Mouse (Mus musculus) left cerebral cortex, postnatal 36 days (tissue): ENCODE data around the gene Abcc10. TPM values are rescaled to one million over a fixed set of nuclear protein-coding genes. Genes with fewer than 3 reads are reported as not detected.

Experiments
- DNase-seq, 2 experiments: peaks; one replicate each; pipeline ENCODE4 v3.0.0; 2021 to 2022; ENCODE audit warnings: low spot score in 2 of 2, mixed read lengths in 1 of 2
- intact Hi-C: fragments of 180-260 bp; cut with DNase I; formaldehyde crosslinking; loops from one replicate; pipeline ENCODE4 v1.15.1; 2025
- total RNA-seq, 2 experiments: library from RNA; stranded (reverse); gene quantifications; 2 replicates each; pipeline ENCODE4 v1.2.3; 2021

The Abcc10 gene
- total RNA-seq, 2 experiments from 2014 or later: 8.1 to 11.9 TPM

DNA sequence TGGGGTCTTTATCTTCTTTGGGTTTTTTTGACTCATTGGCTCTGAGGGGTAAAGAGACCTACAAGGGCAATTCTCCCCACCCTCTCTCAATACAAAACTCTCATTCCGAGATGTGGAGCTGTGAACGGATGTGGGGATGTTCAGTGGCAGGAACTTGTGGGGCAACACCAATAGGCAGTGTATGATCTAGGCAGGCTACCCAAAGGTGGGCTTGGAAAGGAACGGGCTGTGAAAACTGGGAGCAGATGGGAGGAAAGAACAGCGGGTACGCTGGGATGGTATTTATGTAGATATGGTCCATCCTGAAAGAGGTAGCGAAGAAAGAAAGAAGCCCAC, 31.2 kb downstream of the Abcc10 start:
- intact Hi-C loops: no loop called here
- no peak for DNase-seq

DNA sequence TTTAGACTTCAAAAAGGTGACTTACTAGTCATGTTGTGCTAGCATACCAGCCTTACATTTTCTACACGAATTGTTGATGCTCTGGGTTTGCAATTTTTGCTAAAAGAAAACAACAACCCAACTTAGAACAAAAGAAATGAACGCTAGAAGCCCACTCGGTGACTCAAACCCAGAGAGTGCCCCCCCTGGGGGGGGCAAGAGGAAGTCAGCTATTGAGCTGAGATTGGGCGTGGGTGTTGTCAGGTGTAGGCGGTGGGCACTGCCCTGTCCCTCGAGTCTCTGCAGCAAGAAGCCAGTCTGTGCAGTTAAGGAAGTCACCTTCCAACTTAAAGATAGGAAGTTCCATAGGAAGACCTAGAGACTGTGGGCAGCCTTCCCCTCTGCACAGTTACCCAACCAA, 31.6 kb downstream of the Abcc10 start:
- no peak for DNase-seq
- intact Hi-C loops: no loop called here

GRCm38 (mm10) chr17:46287678-46288095, 40.5 kb downstream of the Abcc10 start:
- intact Hi-C loops: no loop called here

GRCm38 (mm10) chr17:46285407-46285806, 42.7 kb downstream of the Abcc10 start:
- DNase-seq: no peak
- intact Hi-C loops: no loop called here

More at GRCm38 (mm10) chr17:46287678-46288095, 40.5 kb downstream of the Abcc10 start:
- DNase-seq: no peak

DNA sequence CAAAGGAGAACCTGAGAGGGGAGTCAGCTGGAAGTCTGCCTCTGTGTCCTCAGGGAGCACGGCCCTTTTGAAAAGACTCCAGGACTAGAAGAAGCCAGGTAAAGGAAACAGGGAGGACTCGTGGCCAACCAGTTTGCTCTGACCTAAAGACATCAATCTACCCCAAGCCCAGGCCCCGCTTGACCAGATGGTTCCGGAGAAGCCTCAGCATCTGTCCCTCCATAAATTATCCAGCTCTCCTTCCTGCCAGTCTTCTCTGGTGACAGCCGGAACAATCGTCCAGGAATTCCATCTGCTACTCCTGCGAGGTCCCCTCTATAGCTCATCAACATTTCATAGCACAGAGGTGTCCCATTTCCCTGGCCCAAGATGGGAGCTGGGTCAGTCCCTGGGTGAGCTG, 43.5 kb downstream of the Abcc10 start:
- intact Hi-C loops: no loop called here
- no peak for DNase-seq

DNA sequence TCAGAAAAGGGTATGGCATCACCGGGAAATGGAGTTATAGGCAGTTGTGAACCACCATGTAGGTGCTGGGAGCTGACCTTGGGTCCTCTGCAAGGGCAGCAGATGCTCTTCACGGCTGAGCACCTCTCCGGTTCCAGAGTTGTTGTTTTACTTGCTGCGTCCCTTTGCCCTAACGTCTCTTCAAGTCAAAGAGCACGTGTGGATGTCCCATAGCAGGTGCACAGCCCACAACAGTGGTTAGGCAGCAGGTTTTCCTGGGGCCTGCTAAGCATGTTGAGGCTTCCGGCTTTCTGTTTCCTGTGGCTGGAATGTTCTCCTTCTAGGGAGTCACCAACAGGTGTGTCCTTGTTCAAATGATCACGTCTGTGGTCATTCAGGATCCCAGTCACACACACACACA, 44.2 kb downstream of the Abcc10 start:
- intact Hi-C loops: no loop called here
- DNase-seq: no peak

DNA sequence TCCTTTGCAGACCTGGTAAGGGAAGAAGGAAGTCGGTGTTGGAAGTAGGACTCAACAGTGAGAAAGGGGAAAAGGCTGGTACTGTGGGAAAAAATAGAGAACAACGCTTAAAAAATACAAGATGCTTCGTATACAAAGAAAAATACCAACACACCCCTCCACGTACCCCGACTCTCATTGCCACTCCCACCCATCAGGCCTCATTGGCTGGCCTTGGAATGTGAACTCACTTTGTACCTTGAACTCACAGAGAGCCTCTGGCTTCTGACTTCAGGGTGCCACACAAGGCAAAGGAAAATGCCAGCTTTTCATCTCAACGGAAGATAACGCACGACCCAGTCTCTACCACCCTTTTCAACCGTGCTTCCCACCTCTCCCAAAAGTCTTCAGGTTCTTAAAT, 45.0 kb downstream of the Abcc10 start:
- no peak for DNase-seq
- intact Hi-C loops: no loop called here

- DNase-seq: peak; percentile 79 to 85
- intact Hi-C loops: no loop called here
Measured at GRCm38 (mm10) chr17:46282483-46283123, 45.5 kb downstream of the Abcc10 start, which contains the start of gene Tjap1. TSS of gene Tjap1 (minus strand) at chr17:46283026.

DNA sequence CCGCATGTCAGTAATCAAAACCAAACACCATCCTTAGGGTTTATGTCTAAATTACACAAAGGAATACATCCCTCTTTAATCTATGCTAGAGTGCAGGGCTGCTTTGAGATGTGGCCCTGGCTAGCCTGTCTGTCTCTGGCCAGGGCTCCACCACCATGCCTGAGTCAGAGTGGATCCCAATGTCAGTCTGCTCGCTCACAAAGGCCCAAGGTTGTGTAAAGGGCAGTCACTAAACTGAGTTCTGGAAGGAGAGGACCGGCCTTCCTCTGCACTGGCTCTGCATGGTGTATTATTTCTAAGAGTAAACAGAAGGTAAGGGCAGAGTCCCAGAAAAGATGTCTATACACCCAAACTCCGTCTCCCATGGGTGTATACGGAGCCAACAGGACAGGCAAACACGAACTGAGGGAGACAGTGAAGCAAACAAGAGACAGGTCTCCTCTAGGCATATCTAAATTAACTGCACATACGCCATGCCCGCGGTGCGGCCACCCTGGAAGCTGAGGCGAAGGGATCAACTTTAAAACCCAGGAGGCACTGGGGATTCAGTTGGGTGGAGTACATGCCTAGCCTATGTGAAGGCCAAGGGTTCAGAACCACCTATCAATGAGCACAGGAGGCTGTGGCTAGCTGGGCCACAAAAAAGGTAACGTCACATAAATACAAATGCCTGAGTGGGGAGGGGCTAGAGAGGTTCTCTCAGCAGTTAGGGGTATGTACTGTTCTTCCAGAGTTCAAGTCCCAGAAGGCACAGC, 50.0 kb downstream of the Abcc10 start:
- no peak for DNase-seq
- intact Hi-C loops: no loop called here

GRCm38 (mm10) chr17:46277586-46277985, 50.6 kb downstream of the Abcc10 start:
- intact Hi-C loops: no loop called here
- DNase-seq: no peak

DNA sequence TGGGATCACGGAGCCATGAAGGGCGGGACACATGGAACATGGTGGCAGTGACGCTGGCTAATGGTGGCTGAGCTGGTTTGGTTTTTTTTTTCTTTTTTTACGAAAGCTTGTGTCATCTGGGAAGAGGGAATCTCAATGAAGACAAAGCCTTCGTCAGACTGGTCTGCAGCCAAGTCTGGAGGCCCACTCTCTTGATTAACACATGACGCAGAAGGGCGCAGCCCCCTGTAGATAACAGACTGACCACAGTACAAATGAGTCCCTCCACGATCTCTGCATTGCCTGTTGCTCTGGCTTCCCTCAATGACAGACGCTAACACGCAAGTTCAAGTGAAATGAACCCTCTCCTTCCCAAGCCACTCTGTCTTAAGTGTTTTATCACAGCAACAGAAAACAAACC, 52.6 kb downstream of the Abcc10 start:
- intact Hi-C loops: no loop called here
- DNase-seq: no peak

DNA sequence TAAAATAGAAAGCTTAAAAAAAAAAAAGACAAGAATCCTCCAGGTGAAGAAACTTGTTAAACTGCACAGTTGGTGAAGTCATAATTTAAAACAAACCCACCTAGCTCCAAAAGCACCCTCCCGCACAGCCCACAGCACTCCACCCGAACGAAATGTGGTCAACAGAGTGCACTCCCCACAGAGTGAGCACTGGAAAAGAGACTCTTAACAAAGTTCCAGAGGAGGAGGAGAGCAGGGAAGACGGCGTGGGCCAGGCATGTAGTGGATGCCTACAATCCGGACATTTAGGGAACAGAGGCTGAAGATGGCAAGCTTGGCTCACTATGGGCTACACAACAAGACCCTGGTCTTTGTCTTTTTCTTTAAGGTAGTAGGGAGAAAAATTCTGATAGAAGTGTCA, 53.1 kb downstream of the Abcc10 start:
- DNase-seq: no peak
- intact Hi-C loops: no loop called here

DNA sequence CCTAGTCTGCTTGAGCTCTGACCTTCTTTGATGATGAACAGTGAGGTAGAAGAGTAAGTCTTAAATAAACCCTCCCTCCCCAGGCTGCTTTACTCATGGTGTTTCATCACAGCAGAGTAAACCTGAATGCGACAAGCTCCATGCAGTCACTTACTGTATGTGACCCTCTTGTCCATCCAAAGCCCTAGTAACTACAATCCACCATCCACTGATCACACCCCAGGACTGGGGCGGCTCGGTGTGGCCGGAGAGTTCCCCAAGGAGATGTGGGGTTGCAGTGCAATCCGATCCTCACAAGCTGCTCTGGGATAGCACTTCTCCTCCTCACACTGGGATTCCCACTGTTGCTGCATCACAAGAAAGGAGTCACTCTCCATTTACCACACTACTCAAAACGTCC, 53.7 kb downstream of the Abcc10 start:
- DNase-seq: no peak
- intact Hi-C loops: no loop called here

GRCm38 (mm10) chr17:46273803-46274236, 54.3 kb downstream of the Abcc10 start:
- no peak for DNase-seq
- intact Hi-C loops: no loop called here

DNA sequence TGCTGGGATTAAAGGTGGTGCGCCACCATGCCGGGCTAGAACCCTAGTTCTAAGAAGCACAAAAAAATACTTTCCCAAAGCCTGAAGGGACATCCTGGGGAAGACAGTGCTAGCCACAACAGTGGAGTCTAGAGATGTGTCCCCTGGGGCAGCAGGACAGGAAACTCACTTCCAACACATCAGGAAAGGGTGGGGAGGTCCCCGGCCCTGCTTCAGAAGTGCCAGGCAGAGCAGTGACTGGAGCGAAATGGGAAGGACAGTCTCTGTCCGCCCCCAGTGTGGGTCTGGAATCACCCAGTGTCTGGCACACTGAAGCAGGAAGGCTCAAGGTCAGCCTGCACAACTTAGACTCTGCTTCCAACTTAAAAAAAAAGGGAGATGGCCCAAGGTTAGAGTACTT, 55.5 kb downstream of the Abcc10 start:
- intact Hi-C loops: no loop called here
- DNase-seq: no peak

DNA sequence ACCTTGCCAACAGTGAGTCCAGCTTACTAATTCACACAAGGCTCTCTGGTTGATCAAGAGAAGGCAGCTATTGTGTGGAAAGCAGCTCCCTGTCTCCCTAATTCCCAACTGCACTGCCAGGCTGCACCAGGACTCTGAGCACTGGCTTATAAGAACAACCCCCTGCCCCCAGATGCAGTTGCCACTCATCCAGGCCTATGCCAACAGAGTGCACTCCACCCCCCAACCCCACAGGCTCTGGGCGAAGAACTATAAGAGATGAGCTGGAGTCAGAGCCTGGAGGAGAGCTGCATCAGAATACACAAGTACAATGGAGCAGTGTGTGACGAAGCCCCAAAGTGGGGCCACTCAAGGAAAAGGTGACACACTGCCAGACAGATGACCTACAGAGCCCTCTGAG, 56.1 kb downstream of the Abcc10 start:
- intact Hi-C loops: no loop called here
- DNase-seq: no peak

DNA sequence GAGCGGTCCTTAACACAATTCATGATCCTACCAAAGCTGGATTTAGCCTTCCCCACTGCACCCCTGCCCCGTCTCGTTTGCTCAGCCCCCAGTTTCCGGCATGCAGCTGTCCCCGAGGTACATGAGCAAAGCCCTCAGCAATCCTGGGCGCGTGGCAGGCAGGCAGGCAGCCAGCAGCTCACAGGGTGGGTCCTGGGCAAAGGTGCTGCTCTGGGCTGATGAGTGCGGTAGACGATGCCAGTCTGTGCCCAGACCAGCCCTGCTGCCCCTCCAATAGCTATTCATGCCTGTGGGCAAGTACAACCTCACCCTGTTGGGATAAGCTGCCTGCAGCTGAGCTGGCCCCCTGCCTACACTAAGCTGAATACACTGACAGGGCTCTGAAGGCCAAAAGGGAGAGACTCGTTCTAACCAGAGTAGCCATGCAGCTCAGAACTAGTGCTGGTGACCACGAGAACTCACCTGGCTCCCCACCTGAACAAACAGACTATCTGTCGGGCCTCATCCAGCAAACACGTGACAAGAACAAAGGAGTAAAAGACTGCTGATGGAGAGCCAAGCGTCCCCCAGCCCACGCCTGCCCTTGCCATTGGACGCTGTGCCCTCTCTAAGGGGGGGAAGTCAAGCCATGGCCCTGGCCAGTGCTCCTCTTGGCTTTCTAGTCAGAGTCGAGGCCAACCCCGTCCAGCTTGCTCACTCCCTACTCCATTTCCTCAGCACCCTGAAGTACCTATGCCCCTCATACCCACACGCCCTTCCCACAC, 58.2 kb downstream of the Abcc10 start:
- intact Hi-C loops: loop anchor here (5.0 kb wide), 1 partner anchor 117 kb away; no protein-coding TSS in a partner anchor
- no peak for DNase-seq

GRCm38 (mm10) chr17:46268026-46268720, 60.0 kb downstream of the Abcc10 start:
- DNase-seq: no peak
- intact Hi-C loops: loop anchor here (5.0 kb wide), 1 partner anchor 119 kb away; no protein-coding TSS in a partner anchor

- intact Hi-C loops: loop anchor here (2.0 to 5.0 kb wide), 2 partner anchors 31 to 120 kb away; no protein-coding TSS in a partner anchor
- no peak for DNase-seq
Measured at GRCm38 (mm10) chr17:46267511-46267910, 60.6 kb downstream of the Abcc10 start.

GRCm38 (mm10) chr17:46266986-46267385, 61.2 kb downstream of the Abcc10 start:
- intact Hi-C loops: loop anchor here (2.0 to 5.0 kb wide), 2 partner anchors 32 to 120 kb away; no protein-coding TSS in a partner anchor
- no peak for DNase-seq
